Mouse (Mus musculus) ZHBTc4 (cell line): Measurements from ENCODE around the gene Krtap1-5.

ENCODE experiments used
- DNase-seq: peaks from one replicate; pipeline ENCODE4 v3.0.0-alpha.2; 2011; ENCODE audit warnings: low read depth, low spot score

The Krtap1-5 gene

GRCm38 (mm10) chr11:99547892-99548291 lies 32.9 kb downstream of the Krtap1-5 start:
- DNase-seq: peak; percentile 33

- no peak for DNase-seq
Observed at GRCm38 (mm10) chr11:99539721-99540120, 41.1 kb downstream of the Krtap1-5 start.
